Mouse (Mus musculus) retina, adult 2 months (tissue): ENCODE measurements around the gene Nxpe2.
"Not testable (repeated sequence)": the region's sequence is repeated elsewhere in the genome, so short reads cannot be mapped to it uniquely, and the experiment has no call there.

Source experiments
- DNase-seq: peaks from one replicate; pipeline ENCODE4 v3.0.0-alpha.2; 2012; ENCODE audit warnings: low read depth, low spot score

Nxpe2 gene

GRCm38 (mm10) chr9:48353148-48353698 is at the start of gene Nxpe2:
Nxpe2 (minus strand) TSS chr9:48353454.
- no peak for DNase-seq

- no peak for DNase-seq
These were observed 36.7 kb upstream of the Nxpe2 start for GRCm38 (mm10) chr9:48389983-48390382.

GRCm38 (mm10) chr9:48388451-48388850 is 35.2 kb upstream of the Nxpe2 start:
- DNase-seq: no peak

DNA sequence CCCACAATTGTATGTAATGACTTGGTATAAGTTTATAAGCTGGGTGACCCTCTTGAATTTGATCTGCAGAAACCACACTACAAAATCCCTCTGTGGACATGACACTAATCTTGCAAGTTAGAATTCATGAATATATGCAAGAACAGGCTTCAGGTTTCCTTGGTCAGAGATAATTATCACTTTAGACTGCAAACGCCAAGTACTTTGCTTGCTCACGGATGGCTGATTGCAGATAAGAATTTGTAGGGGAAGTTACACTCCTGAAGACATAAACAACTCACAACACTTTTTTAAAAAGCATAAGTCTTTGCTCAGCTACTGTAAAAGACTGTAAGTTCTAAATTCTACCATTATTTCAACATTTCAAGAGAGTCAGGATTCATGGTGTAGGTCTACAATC is 21.1 kb upstream of the Nxpe2 start:
- no peak for DNase-seq

GRCm38 (mm10) chr9:48373232-48373878 is 20.1 kb upstream of the Nxpe2 start:
- no peak for DNase-seq

GRCm38 (mm10) chr9:48362743-48363142 is 9.5 kb upstream of the Nxpe2 start:
- no peak for DNase-seq

DNA sequence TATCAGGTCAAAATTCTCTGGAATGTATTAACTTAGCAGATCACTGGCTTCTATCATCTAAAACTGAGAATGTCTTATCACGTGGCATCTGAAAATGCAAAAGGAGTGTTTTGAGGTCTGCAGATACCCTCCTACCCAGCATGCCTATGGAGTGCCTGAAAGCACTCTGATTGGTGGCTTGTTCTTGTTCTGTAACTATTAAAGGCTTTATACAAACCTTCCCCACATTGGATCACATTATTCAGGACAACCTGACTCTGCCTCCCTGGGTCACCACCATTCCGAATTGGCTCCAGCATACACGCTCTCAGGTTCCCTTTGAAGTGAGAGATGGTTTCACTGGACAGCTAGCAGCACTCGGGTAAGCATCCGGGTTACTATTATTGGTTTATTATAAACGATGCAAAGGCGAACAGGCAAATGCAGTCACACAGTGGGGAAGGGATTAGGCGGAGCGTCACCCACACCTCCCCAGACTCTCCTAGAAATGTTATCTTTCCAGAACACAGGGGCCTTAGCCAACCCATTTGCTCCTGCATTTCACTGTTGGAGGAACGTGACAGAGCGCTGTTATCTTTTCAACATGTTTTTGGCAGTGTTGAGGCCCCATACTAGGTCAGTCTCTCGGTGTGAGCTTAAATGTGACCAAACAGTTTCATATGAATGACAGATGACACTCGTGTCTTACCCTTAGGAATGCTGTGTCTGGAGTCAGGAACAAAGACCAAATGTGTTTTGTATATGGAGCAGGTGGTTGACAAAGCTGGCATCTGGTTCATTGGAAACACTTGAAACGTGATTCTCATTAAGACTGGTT is 8.8 kb upstream of the Nxpe2 start:
- DNase-seq: no peak

- DNase-seq: no peak
These were observed 7.6 kb upstream of the Nxpe2 start for GRCm38 (mm10) chr9:48360826-48361225.

DNA sequence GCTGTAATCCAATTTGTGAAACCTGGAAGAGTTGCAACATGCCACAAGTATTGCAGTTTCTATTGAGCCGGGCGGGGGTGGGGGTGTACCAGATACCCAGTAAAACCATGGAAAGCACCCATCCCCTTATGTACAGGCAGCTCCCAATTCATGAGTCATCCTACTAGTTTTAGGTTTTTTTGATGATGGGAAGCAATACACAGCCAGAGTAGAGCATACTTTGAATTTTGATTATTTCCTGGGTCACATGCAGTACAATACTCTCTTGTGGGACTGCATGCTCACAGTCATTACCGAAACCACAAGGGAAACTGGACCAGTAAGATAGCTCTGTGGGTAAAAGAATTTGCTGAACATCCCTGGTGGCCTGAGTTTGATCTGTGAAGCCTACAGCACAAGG is 3.8 kb upstream of the Nxpe2 start:
- DNase-seq: no peak

DNA sequence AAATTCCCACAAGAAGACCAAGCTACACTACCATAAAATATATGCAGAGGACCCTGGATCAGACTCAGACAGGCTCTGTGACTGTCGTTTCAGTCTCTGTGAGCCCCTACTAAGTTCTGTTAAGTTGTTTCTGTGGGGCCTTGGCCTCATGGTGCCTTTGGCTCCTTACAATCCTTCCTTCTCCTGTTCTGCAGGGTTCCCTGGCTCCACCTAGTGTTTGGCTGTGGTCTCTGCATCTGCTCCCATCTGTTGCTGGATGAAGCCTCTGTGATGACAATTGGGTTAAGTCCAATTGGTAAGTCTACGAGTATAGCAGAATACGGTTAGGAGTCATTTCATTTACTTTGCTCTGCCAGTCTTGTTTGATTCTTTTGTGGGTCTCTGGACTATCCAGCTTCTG is 1.5 kb upstream of the Nxpe2 start:
- DNase-seq: peak; percentile 59

DNA sequence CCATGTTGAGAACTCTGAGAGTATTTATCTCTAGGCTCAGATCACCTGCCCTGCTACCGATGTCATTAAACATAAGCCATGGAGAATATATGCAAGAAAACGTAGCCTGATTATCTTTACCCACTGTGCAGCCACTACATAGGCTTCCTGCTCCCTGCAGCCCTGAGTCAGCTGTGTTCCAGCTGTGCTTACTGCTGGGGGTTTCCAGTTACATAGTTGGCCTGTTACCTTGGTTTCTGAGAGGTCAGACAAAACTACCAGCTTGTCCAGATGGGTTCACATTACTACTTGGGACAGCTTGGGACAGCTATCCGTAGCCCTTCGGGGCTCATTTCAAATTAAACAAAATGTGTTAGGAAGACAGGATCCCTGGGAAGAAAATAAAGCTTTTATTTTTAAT is 868 bp upstream of the Nxpe2 start:
- DNase-seq: no peak

- DNase-seq: no peak
These were observed 7.4 kb downstream of the Nxpe2 start for GRCm38 (mm10) chr9:48345866-48346265.

GRCm38 (mm10) chr9:48345456-48345855 is 7.8 kb downstream of the Nxpe2 start:
- DNase-seq: no peak

- DNase-seq: no peak
These were observed 12.4 kb downstream of the Nxpe2 start for GRCm38 (mm10) chr9:48340708-48341380.

DNA sequence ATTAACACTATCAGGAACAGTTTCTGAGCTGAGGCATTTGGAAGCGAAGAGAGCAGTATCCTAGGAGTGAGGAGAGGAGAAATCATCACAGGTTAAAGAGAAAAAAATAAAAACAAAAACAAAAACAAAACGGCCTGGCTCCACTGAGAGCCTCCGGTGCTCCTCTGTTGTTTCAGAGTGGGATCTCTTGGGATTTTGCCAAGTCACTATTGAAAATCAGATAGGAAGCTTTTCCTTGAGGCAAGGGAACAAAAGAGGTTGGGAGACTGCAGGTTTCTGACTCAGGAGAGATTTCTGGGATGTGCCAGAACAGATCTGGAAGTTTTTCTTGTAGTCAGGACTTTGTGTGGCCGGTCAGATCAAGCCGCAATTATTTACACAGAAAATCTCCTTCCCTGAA is 13.7 kb downstream of the Nxpe2 start:
- no peak for DNase-seq

- no peak for DNase-seq
These were observed 14.3 kb downstream of the Nxpe2 start for GRCm38 (mm10) chr9:48338783-48339455.

DNA sequence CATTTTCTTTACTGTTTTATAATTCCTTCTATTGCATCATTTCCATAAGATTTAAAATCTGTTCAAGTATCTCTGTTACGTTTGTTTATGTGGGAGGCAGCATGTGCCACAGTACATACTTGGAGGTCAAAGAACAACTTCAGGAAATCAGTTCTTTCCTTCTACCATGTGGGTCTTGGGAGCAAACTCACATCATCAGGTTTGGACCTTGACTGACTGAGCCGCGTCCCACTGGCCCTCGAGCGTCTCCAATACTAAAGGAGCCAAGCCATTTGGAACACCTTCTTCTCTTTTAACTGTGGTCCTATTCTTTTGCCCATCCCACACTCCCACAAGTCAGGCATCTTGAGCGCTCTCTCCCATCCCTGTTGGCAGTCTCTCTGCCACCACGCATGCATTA is 23.7 kb downstream of the Nxpe2 start:
- DNase-seq: no peak

GRCm38 (mm10) chr9:48326338-48326737 is 26.9 kb downstream of the Nxpe2 start:
- DNase-seq: no peak

DNA sequence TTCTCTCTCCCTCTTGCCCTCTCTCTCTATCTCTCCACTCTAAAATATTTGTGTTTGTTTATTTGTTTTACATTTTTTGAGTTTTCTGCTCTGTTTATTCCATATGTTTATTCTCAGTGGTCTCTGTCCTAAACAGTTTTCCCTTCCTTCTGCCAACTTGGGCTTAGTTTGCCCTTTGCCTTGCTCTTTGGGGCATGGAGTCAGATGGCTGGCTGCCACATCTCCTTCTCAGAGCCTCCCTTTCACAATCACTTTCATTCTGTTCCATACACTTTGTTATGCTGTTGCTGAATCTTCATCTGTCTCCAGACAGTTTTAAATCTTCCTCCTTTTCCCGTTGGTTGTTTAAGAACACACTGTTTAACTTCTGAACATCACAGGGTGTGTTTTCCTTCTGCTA is 37.4 kb downstream of the Nxpe2 start:
- no peak for DNase-seq

- no peak for DNase-seq
These were observed 39.1 kb downstream of the Nxpe2 start for GRCm38 (mm10) chr9:48314194-48314593.

DNA sequence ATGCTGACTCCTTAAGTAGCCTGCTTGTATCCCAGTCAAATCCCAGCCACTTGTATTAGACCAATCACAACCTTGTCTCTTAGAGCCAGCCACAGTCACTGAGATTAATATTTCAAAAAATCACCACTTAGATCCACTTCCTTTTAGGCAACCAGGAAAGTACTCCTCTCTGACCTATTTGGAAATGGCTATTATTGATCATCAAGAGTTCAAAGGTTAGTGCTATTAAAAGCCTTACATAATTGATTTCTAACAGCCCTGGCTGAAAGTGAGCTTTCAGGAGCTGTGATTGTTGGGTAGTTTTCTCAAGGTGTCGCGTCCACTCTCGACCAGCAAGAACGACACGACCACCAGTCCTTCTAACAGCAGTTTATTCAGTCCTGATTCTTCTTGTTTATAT is 42.0 kb downstream of the Nxpe2 start:
- DNase-seq: no peak

DNA sequence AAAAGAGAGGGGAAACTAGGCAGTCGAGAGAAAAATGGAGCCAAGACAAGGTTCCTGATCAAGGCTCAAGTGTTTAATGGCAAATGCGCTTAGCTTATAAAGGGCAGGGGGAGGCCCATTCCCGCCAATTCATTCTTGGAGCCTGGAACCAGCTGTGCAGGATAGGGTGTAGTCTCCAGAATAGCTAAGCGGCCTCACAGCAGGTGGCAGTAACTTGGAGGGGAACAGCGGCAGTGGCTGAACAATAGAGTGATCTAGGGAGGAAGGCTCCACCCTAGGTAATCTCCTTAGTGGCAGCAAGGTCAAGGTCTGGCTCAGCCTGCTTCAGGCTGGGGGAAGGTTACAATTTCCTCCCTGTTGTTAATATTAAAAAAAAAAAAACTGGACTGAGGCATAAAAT is 49.7 kb downstream of the Nxpe2 start:
- not testable (repeated sequence) for DNase-seq
